ENCODE assay signal across 8 mouse cellular contexts in genomic region chr7:30072146-30073028, GRCm38 (mm10). TPM values are rescaled to one million over a fixed set of nuclear protein-coding genes. Genes with fewer than 3 reads are reported as not detected.
DNase-seq lines count a peak whose midpoint lies in the region; ATAC-seq and TF ChIP-seq lines count a peak whose summit lies in the region.

Zfp82 (minus strand) TSS chr7:30072900.

- peaks cover 3% of the 10 kb centered on the region; the same call in 1 of the 2 replicates for H3K4me1 ChIP-seq in hindbrain, postnatal 0 days (ENCODE audit: insufficient read depth, low read length)

- peak within 1 kb of the TSS; percentile 64 for H3K9ac ChIP-seq in hindbrain, postnatal 0 days (replicated peaks; ENCODE audit: low read length)

- no peak for TF ChIP-seq CTCF in gastrocnemius, adult 2 months (IDR thresholded peaks at IDR 0.05)
- no peak for TF ChIP-seq CTCF in hindbrain, postnatal 0 days (IDR thresholded peaks at IDR 0.05; ENCODE audit: low read depth)

- H3K27me3 ChIP-seq in hindbrain, postnatal 0 days (ENCODE audit: insufficient read depth, low read length) = no peaks in the 10 kb centered on the region

- H3K4me2 ChIP-seq in hindbrain, postnatal 0 days (ENCODE audit: low read depth, low read length) = peak within 1 kb of the TSS; percentile 98

- no peaks in the 10 kb centered on the region for H3K9me3 ChIP-seq in hindbrain, postnatal 0 days (ENCODE audit: low read length)

- under 1% methylated on average over 48 of the region's 50 CpGs for WGBS in hindbrain, postnatal 0 days

- H3K4me3 ChIP-seq in gastrocnemius, adult 2 months = peak within 1 kb of the TSS; percentile 96
- peak within 1 kb of the TSS; percentile 86 for H3K4me3 ChIP-seq in hindbrain, postnatal 0 days (ENCODE audit: low read length)

- DNase-seq in adipocyte (ENCODE audit: low spot score) = peak; percentile 68
- peak; percentile 90 for DNase-seq in gastrocnemius, adult 2 months
- peak; percentile 93 for DNase-seq in hindbrain, postnatal 0 days (ENCODE audit: low spot score)
- DNase-seq in left cerebral cortex, postnatal 25 days (ENCODE audit: low spot score in 2 of 2) = peak; percentile 81 to 88
- DNase-seq in mesoderm, embryonic 11.5 days (ENCODE audit: low read depth, low spot score) = peak; percentile 95
- peak; percentile 79 to 80 for DNase-seq in right cerebral cortex, postnatal 36 days (ENCODE audit: low spot score in 2 of 2)
- peak; percentile 69 to 72 for DNase-seq in urinary bladder, postnatal 4 days (ENCODE audit: low spot score in 2 of 2)

- peak within 1 kb of the TSS; percentile 89 for H3K27ac ChIP-seq in gastrocnemius, adult 2 months
- H3K27ac ChIP-seq in hindbrain, postnatal 0 days = peak within 1 kb of the TSS; percentile 79; the same call in 1 of the 2 replicates

- ATAC-seq in common myeloid progenitor, adult 5-6 weeks (replicated peaks; ENCODE audit: low read depth, poor library complexity, severe bottlenecking) = peak; percentile 96
- peak; percentile 91 for ATAC-seq in hindbrain, postnatal 0 days

- intact Hi-C loops in gastrocnemius, adult 2 months (cut with DNase I) = loop anchor here (2.0 kb wide), 1 partner anchor 18 kb away; the partner anchor contains the start of genes Gm26920 and Zfp566
- intact Hi-C loops in left cerebral cortex, postnatal 25 days (cut with DNase I) = no loop called here

- 0 out of 2 replicates have a peak, but pooled peaks cover 3% of the 10 kb centered on the region for H3K36me3 ChIP-seq in hindbrain, postnatal 0 days (ENCODE audit: insufficient read depth, low read length)

RNA-seq across cellular contexts. Expression of gene Zfp82, which starts in this region (rescaled TPM):
- 3.1 and 6.7 TPM in 2 replicates for total RNA-seq in common myeloid progenitor, adult 5-6 weeks (2017)
- 1 to 10 TPM; 1.3 to 2.3 TPM for total RNA-seq in gastrocnemius, adult 2 months (2021)
- 2.8 and 5.4 TPM in 2 replicates for total RNA-seq in hindbrain, postnatal 0 days (2014; rRNA removed)
- polyA plus RNA-seq in hindbrain, postnatal 0 days (2015; fragmentation: Nextera tagmentation; extraction: Ambion mirVana) = 4.0 and 4.2 TPM in 2 replicates
- total RNA-seq in left cerebral cortex, postnatal 25 days (2021) = 1 to 10 TPM; 5.0 to 5.1 TPM

Comparison
In these comparisons a context has a peak if more than half of its experiments do, and no peak if none do; other contexts are left out.
1. Peak in every context shown above with its lines: DNase-seq, ATAC-seq, H3K4me3 ChIP-seq and H3K27ac ChIP-seq.